Mouse (Mus musculus) CH12.LX (cell line): Measurements from ENCODE around the gene Tmem81. TPM values are rescaled to one million over a fixed set of nuclear protein-coding genes. Genes with fewer than 3 reads are reported as not detected.

Experiments used
- DNase-seq: peaks from one replicate; pipeline ENCODE4 v3.0.0-alpha.2; 2013; ENCODE audit errors: extremely low read depth
- H3K27ac ChIP-seq: 2 replicates; pipeline ENCODE4 v1.5.1; 2012; ENCODE audit warnings: low read depth, mild to moderate bottlenecking, control low read depth, moderate library complexity; ENCODE audit not compliant: insufficient read depth
- H3K27me3 ChIP-seq: replicated peaks from 2 replicates; pipeline ENCODE3; 2012; ENCODE audit warnings: inconsistent platforms
- H3K36me3 ChIP-seq, 2 experiments: replicated peaks in 1 of 2; 2 replicates each; pipeline versions ENCODE3 to v1.6.1; 2012; ENCODE audit warnings: inconsistent platforms in 1 of 2, low read length in 1 of 2, mild to moderate bottlenecking in 1 of 2, mixed read lengths in 1 of 2, moderate library complexity in 1 of 2; ENCODE audit not compliant: control insufficient read depth in 1 of 2, insufficient read depth in 1 of 2
- H3K4me1 ChIP-seq, 2 experiments: 2 replicates each; pipeline ENCODE4 v1.6.1; 2012; ENCODE audit warnings: inconsistent platforms in 1 of 2, moderate library complexity in 1 of 2; ENCODE audit not compliant: insufficient read depth in 2 of 2, control insufficient read depth in 1 of 2
- H3K4me2 ChIP-seq: 2 replicates; pipeline ENCODE4 v1.6.1; 2012; ENCODE audit warnings: low read depth, mild to moderate bottlenecking, control low read depth; ENCODE audit not compliant: poor library complexity, insufficient read depth, severe bottlenecking
- H3K4me3 ChIP-seq, 3 experiments: fragments of 150-350 bp in 1 of 3; sonication (generic) in 1 of 3; replicated peaks in 1 of 3; 2 replicates each; pipeline versions ENCODE3 to v1.5.1; 2011 to 2012; ENCODE audit warnings: low read depth in 2 of 3, low read length in 2 of 3, mild to moderate bottlenecking in 2 of 3, moderate library complexity in 2 of 3, control low read depth in 1 of 3, improper control_type of control experiment in 1 of 3, inconsistent platforms in 1 of 3, mixed read lengths in 1 of 3; ENCODE audit not compliant: poor library complexity in 1 of 3
- H3K79me2 ChIP-seq: replicated peaks from 2 replicates; pipeline ENCODE4 v1.6.1; 2012; ENCODE audit warnings: mild to moderate bottlenecking, moderate library complexity; ENCODE audit not compliant: control insufficient read depth, poor library complexity, insufficient read depth, severe bottlenecking; ENCODE audit errors: extremely low read depth
- H3K9ac ChIP-seq: 2 replicates; pipeline ENCODE4 v1.6.1; 2012; ENCODE audit warnings: low read depth, mild to moderate bottlenecking, control low read depth, moderate library complexity; ENCODE audit not compliant: insufficient read depth
- H3K9me3 ChIP-seq: replicated peaks from 2 replicates; pipeline ENCODE3; 2012; ENCODE audit warnings: low read length, inconsistent platforms, mixed read lengths
- CTCF ChIP-seq, 2 experiments: IDR thresholded peaks in 1 of 2; conservative IDR thresholded peaks in 1 of 2; 2 replicates each; pipeline ENCODE4 v1.5.1; 2011 to 2012; ENCODE audit warnings: low read depth in 2 of 2, low read length in 2 of 2, improper control_type of control experiment in 1 of 2, inconsistent platforms in 1 of 2, mild to moderate bottlenecking in 1 of 2, moderate library complexity in 1 of 2
- ELF1 ChIP-seq: IDR thresholded peaks from 2 replicates; pipeline ENCODE4 v1.6.1; 2014; ENCODE audit warnings: low read depth, mild to moderate bottlenecking, inconsistent platforms, low read length, improper control_type of control experiment
- HCFC1 ChIP-seq: IDR thresholded peaks from 2 replicates; pipeline ENCODE4 v1.6.1; 2012; ENCODE audit warnings: low read depth, mild to moderate bottlenecking, inconsistent platforms, low read length, improper control_type of control experiment
- JUN ChIP-seq: IDR thresholded peaks from 2 replicates; pipeline ENCODE4 v1.6.1; 2011; ENCODE audit warnings: low read depth, mild to moderate bottlenecking, low read length, improper control_type of control experiment, moderate library complexity; ENCODE audit not compliant: insufficient read depth
- JUND ChIP-seq: conservative IDR thresholded peaks from 2 replicates; pipeline ENCODE4 v1.6.1; 2011; ENCODE audit warnings: low read depth, low read length, improper control_type of control experiment
- MAFK ChIP-seq: IDR thresholded peaks from 2 replicates; pipeline ENCODE4 v1.6.1; 2011; ENCODE audit warnings: low read length, improper control_type of control experiment; ENCODE audit not compliant: insufficient replicate concordance
- MAX ChIP-seq: IDR thresholded peaks from 2 replicates; pipeline ENCODE4 v1.6.1; 2011; ENCODE audit warnings: low read length, improper control_type of control experiment
- MAZ ChIP-seq: IDR thresholded peaks from 2 replicates; pipeline ENCODE4 v1.6.1; 2012; ENCODE audit warnings: low read depth, mild to moderate bottlenecking, inconsistent platforms, low read length, improper control_type of control experiment, moderate library complexity
- MEF2A ChIP-seq: IDR thresholded peaks from 2 replicates; pipeline ENCODE4 v1.6.1; 2014; ENCODE audit warnings: low read depth, mild to moderate bottlenecking, inconsistent platforms, low read length, improper control_type of control experiment, borderline replicate concordance
- MXI1 ChIP-seq: IDR thresholded peaks from 2 replicates; pipeline ENCODE4 v1.6.1; 2011; ENCODE audit warnings: mild to moderate bottlenecking, low read depth, low read length, improper control_type of control experiment
- NELFE ChIP-seq: IDR thresholded peaks from 2 replicates; pipeline ENCODE4 v1.6.1; 2011; ENCODE audit warnings: low read depth, low read length, improper control_type of control experiment
- NRF1 ChIP-seq: IDR thresholded peaks from 2 replicates; pipeline ENCODE4 v1.6.1; 2014; ENCODE audit warnings: low read depth, mild to moderate bottlenecking, inconsistent platforms, low read length, improper control_type of control experiment, moderate library complexity
- POLR2AphosphoS2 ChIP-seq: IDR thresholded peaks from 2 replicates; pipeline ENCODE4 v1.6.1; 2011; ENCODE audit warnings: low read depth, low read length, improper control_type of control experiment
- RAD21 ChIP-seq: IDR thresholded peaks from 2 replicates; pipeline ENCODE4 v1.6.1; 2011; ENCODE audit warnings: low read depth, mild to moderate bottlenecking, low read length, improper control_type of control experiment, moderate library complexity
- RCOR1 ChIP-seq: conservative IDR thresholded peaks from 2 replicates; pipeline ENCODE4 v1.6.1; 2012; ENCODE audit warnings: low read depth, mild to moderate bottlenecking, inconsistent platforms, low read length, improper control_type of control experiment
- TBP ChIP-seq: conservative IDR thresholded peaks from 2 replicates; pipeline ENCODE4 v1.6.1; 2011; ENCODE audit warnings: low read depth, low read length, improper control_type of control experiment
- TCF12 ChIP-seq: IDR thresholded peaks from 2 replicates; pipeline ENCODE4 v1.6.1; 2014; ENCODE audit warnings: low read depth, mild to moderate bottlenecking, inconsistent platforms, low read length, improper control_type of control experiment
- USF2 ChIP-seq: conservative IDR thresholded peaks from 2 replicates; pipeline ENCODE4 v1.6.1; 2011; ENCODE audit warnings: low read depth, low read length, improper control_type of control experiment
- ZC3H11A ChIP-seq: IDR thresholded peaks from 2 replicates; pipeline ENCODE4 v1.6.1; 2012; ENCODE audit warnings: low read depth, mild to moderate bottlenecking, inconsistent platforms, low read length, improper control_type of control experiment
- ZKSCAN1 ChIP-seq: IDR thresholded peaks from 2 replicates; pipeline ENCODE4 v1.6.1; 2012; ENCODE audit warnings: low read depth, inconsistent platforms, low read length, improper control_type of control experiment, borderline replicate concordance
- ZNF384 ChIP-seq: IDR thresholded peaks from 2 replicates; pipeline ENCODE4 v1.6.1; 2012; ENCODE audit warnings: low read depth, low read length, improper control_type of control experiment, inconsistent platforms
- dilution Hi-C: fragments of 300-500 bp; cut with MboI; formaldehyde crosslinking; loops from 2 replicates; pipeline ENCODE4 v1.14.3; 2020; ENCODE audit warnings: low sequenced_read_pairs; ENCODE audit not compliant: extremely low pct_unique_long_range_greater_than_20kb, extremely low pct_ligation_motif_present
- in situ Hi-C: fragments of 300-500 bp; cut with MboI; formaldehyde crosslinking; loops from 3 replicates; pipeline ENCODE4 v1.14.3; 2019; ENCODE audit warnings: low sequenced_read_pairs, low pct_ligation_motif_present, low pct_unique_long_range_greater_than_20kb, mixed read lengths
- polyA plus RNA-seq: library from polyadenylated mRNA; unstranded; fragments of >175 nt; gene quantifications from 2 replicates; pipeline ENCODE4 v1.2.1, GENCODE M21; 2012; ENCODE audit warnings: low read depth; ENCODE audit not compliant: insufficient read length
- total RNA-seq, 2 experiments: library from RNA; depleted of rRNA; stranded (reverse); fragments of 300-350 nt in 1 of 2; fragments of >200 nt in 1 of 2; gene quantifications; 2 replicates each; pipeline ENCODE4 v1.2.3; 2012 to 2014

Tmem81 gene
- total and polyA plus RNA-seq, 3 experiments: 2.2 to 3.3 (median 2.8) TPM

DNA sequence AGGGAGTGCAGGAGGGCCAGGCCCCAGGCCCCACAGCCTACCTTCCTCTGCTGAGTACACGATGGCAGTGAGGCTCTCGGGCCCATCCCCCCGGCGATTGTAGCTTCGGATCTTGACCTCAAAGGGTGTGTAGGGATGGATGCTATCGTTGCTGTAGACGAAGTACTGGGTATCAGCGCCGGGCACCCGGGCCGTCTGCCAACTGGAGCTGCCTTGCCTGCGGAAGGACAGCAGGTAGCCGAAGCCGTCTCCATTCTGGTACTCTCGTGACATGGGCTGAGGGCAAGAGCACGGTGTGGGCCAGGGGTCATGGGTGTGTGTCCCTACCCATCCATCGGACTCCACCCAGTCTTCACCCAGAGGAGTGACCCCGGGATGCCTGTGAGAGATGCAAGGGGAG is 12.6 kb downstream of the Tmem81 start:
- H3K27me3 ChIP-seq: peaks cover 60% of the 10 kb centered on the region
- dilution Hi-C loops: no loop called here
- no peak overlapping the region for H3K4me3 ChIP-seq
- H3K79me2 ChIP-seq: no peaks in the 10 kb centered on the region
- in situ Hi-C loops: no loop called here
- H3K36me3 ChIP-seq: no peaks in the 10 kb centered on the region
- no peak for DNase-seq
- no peaks in the 10 kb centered on the region for H3K4me1 ChIP-seq
- H3K9me3 ChIP-seq: no peaks in the 10 kb centered on the region
- no peak overlapping the region for H3K4me2 ChIP-seq
- TF ChIP-seq HCFC1: no peak
- no peak for TF ChIP-seq NELFE
- no peak for TF ChIP-seq ZNF384
- no peak for TF ChIP-seq ZKSCAN1
- TF ChIP-seq JUN: no peak
- TF ChIP-seq MEF2A: no peak
- TF ChIP-seq NRF1: no peak
- TF ChIP-seq CTCF (conservative IDR thresholded peaks at IDR 0.05 in 1 of 2, IDR thresholded peaks at IDR 0.05 in 1 of 2; ENCODE audit: low read depth in 2 of 2, low read length in 2 of 2): no peak
- TF ChIP-seq USF2: no peak
- no peak for TF ChIP-seq TCF12
- TF ChIP-seq JUND: no peak
- TF ChIP-seq RCOR1: no peak
- no peak for TF ChIP-seq MAFK
- no peak overlapping the region for H3K9ac ChIP-seq
- H3K27ac ChIP-seq: no peak overlapping the region

DNA sequence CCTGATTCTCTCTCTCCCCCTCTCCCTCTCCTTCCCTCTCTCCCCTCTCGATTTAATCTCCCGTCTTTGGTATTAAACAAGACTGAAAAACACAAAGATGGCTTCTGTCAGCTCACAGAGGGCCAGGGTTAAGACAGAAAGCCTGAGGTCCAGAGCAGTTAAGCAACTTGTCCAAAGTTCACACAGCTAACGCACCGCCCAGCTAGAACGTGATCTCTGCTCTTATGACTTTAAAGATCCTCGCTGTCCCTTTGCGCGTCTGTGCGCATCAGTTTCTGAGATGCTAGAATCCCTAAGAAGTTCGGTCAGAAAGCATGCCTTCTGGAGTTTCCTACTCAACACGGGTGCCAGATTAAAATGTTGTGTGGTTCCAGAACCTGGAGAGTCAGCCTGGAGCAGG is 13.7 kb downstream of the Tmem81 start:
- Histone ChIP-seq H3K27ac (no peak overlapping the region), H3K36me3 (no peaks in the 10 kb centered on the region), H3K4me1 (no peaks in the 10 kb centered on the region), H3K9ac (no peak overlapping the region), H3K9me3 (peaks cover 3% of the 10 kb centered on the region), H3K4me2 (no peak overlapping the region), H3K4me3 (no peak overlapping the region), H3K27me3 (peaks cover 62% of the 10 kb centered on the region), H3K79me2 (no peaks in the 10 kb centered on the region)
- DNase-seq: no peak
- in situ Hi-C loops (no loop called here), dilution Hi-C loops (no loop called here)
- no peak for TF ChIP-seq JUND
- no peak for TF ChIP-seq MEF2A
- no peak for TF ChIP-seq MAZ
- TF ChIP-seq USF2: no peak
- no peak for TF ChIP-seq CTCF (conservative IDR thresholded peaks at IDR 0.05 in 1 of 2, IDR thresholded peaks at IDR 0.05 in 1 of 2; ENCODE audit: low read depth in 2 of 2, low read length in 2 of 2)
- TF ChIP-seq RAD21: no peak
- no peak for TF ChIP-seq MXI1
- TF ChIP-seq POLR2AphosphoS2: no peak
- TF ChIP-seq TBP: no peak
- TF ChIP-seq MAX: no peak
- no peak for TF ChIP-seq NELFE
- TF ChIP-seq ELF1: no peak
- no peak for TF ChIP-seq HCFC1
- no peak for TF ChIP-seq ZC3H11A
